Mouse (Mus musculus): ENCODE measurements around the gene Cep128. TPM values are rescaled to one million over a fixed set of nuclear protein-coding genes. Genes with fewer than 3 reads are reported as not detected.
"Not testable (repeated sequence)": the region's sequence is repeated elsewhere in the genome, so short reads cannot be mapped to it uniquely, and the experiment has no call there.

Cep128 gene
- total RNA-seq, 1 experiment from 2014 or later, result 5.4 TPM

- DNase-seq, result no peak
Measured at GRCm38 (mm10) chr12:91059704-91060318, 324.4 kb downstream of the Cep128 start.

- DNase-seq, result no peak
Measured at GRCm38 (mm10) chr12:91056885-91057284, 327.3 kb downstream of the Cep128 start.

- DNase-seq, result no peak
Measured at GRCm38 (mm10) chr12:91052301-91052700, 331.9 kb downstream of the Cep128 start.

- no peak for DNase-seq
Measured at GRCm38 (mm10) chr12:91050593-91051325, 333.4 kb downstream of the Cep128 start.

GRCm38 (mm10) chr12:91041363-91041762 is 342.8 kb downstream of the Cep128 start:
- DNase-seq, result no peak

- DNase-seq, result no peak
Measured at GRCm38 (mm10) chr12:91040267-91040905, 343.8 kb downstream of the Cep128 start.

GRCm38 (mm10) chr12:91029116-91029515 is 355.1 kb downstream of the Cep128 start:
- no peak for DNase-seq

- DNase-seq, result no peak
Measured at GRCm38 (mm10) chr12:91027681-91028080, 356.5 kb downstream of the Cep128 start.

GRCm38 (mm10) chr12:91027100-91027499 is 357.1 kb downstream of the Cep128 start:
- DNase-seq, result no peak

- no peak for DNase-seq
Measured at GRCm38 (mm10) chr12:91015075-91015474, 369.1 kb downstream of the Cep128 start.

- no peak for DNase-seq
Measured at GRCm38 (mm10) chr12:91013043-91013442, 371.2 kb downstream of the Cep128 start.

- no peak for DNase-seq
Measured at GRCm38 (mm10) chr12:91012184-91012583, 372.0 kb downstream of the Cep128 start.

GRCm38 (mm10) chr12:91008736-91009135 is 375.5 kb downstream of the Cep128 start:
- no peak for DNase-seq

- DNase-seq, result no peak
Measured at GRCm38 (mm10) chr12:91008170-91008569, 376.0 kb downstream of the Cep128 start.

GRCm38 (mm10) chr12:90997539-90997938 is 386.7 kb downstream of the Cep128 start:
- DNase-seq, result no peak

GRCm38 (mm10) chr12:90993331-90993730 is 390.9 kb downstream of the Cep128 start:
- DNase-seq, result no peak

GRCm38 (mm10) chr12:90987782-90988181 is 396.4 kb downstream of the Cep128 start:
- no peak for DNase-seq

GRCm38 (mm10) chr12:90987259-90987658 is 396.9 kb downstream of the Cep128 start:
- DNase-seq, result no peak

GRCm38 (mm10) chr12:90982018-90982417 is 402.2 kb downstream of the Cep128 start:
- DNase-seq, result no peak

GRCm38 (mm10) chr12:90976406-90976805 is 407.8 kb downstream of the Cep128 start:
- DNase-seq, result not testable (repeated sequence)

GRCm38 (mm10) chr12:90975429-90975828 is 408.8 kb downstream of the Cep128 start:
- no peak for DNase-seq

GRCm38 (mm10) chr12:90971156-90971555 is 413.1 kb downstream of the Cep128 start:
- DNase-seq, result no peak

GRCm38 (mm10) chr12:90961386-90962017 is 422.7 kb downstream of the Cep128 start:
- no peak for DNase-seq
